Mouse (Mus musculus) E14TG2a.4 (cell line): ENCODE data around the gene Ick.

Source experiments
- CTCF ChIP-seq: conservative IDR thresholded peaks from 2 replicates; pipeline ENCODE4 v1.5.1; 2014; ENCODE audit warnings: low read length
- POU5F1 ChIP-seq: IDR thresholded peaks from 2 replicates; pipeline ENCODE4 v1.6.1; 2014; ENCODE audit warnings: low read length, borderline replicate concordance

DNA sequence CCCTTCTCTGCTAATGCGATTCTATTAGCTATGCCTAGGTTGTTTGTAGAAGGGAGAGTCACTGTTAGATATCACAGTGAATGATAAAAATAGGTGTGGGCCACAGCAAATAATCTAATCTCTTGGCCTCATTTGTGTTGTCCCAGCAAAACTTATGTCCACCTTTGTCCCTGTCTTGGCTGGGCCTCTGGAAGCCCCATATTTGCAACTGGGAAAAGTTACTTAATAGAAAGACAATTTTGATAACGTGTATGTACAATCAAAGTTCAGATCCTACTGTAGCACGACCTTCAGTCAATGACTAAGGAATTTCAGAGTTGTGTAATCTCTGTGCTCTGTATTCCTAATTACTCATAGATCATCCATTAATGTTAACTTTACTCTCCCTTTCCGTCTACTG, 108.1 kb downstream of the Ick start:
- TF ChIP-seq POU5F1 (no peak), CTCF (no peak)
